Mouse (Mus musculus) 416B (cell line): ENCODE measurements around the gene Gm10644.
A peak's percentile ranks its signal among the peaks of the same experiment; 100 is the strongest.

Source experiments
- DNase-seq: peaks from one replicate; pipeline ENCODE4 v3.0.0; 2011; ENCODE audit warnings: low read depth

The Gm10644 gene

GRCm38 (mm10) chr8:83898456-83898855, 56.5 kb downstream of the Gm10644 start:
- DNase-seq = peak; percentile 46

- no peak for DNase-seq
These were observed 57.8 kb downstream of the Gm10644 start for GRCm38 (mm10) chr8:83897211-83897610.

DNA sequence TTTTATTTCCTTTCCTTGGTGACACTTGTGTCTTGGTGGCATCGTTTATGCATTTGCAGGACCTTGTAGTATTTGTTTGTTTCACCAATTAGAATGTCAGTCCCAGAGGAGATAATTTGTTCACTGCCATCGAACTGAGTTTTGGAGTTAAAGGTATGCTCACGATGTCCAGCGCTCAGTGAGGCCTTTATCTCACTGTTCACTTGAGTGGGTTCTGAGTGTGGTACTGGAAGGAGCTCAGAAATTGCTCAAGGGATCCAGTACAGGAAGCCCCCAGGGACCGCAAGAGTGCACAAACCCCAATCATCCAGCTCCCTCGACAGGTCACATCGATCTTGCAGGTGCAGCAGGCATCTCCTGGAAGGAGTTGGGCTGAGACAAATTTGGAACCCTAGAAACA, 58.5 kb downstream of the Gm10644 start:
- no peak for DNase-seq

GRCm38 (mm10) chr8:83895894-83896293, 59.1 kb downstream of the Gm10644 start:
- peak; percentile 76 for DNase-seq

DNA sequence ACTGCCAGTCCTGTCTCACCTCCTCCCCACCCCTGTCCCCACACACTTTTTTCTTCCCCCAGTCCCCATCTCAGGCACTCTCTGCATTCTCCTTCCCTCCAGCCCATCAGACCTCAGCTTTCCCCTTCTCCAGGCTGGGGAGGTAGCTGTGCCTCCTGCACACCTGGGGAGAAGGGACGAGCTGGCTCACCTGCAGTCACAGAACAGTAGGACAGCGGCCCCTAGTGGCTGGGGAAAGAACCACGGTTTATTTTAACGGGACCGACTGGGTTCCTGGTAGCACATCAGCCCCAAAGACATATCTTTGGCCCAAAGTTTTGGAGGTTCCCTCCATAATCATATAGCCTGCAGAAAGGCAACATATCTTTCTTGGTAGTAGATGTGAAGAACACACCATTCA, 61.1 kb downstream of the Gm10644 start:
- DNase-seq = peak; percentile 58

GRCm38 (mm10) chr8:83892061-83892460, 62.9 kb downstream of the Gm10644 start:
- DNase-seq = no peak

DNA sequence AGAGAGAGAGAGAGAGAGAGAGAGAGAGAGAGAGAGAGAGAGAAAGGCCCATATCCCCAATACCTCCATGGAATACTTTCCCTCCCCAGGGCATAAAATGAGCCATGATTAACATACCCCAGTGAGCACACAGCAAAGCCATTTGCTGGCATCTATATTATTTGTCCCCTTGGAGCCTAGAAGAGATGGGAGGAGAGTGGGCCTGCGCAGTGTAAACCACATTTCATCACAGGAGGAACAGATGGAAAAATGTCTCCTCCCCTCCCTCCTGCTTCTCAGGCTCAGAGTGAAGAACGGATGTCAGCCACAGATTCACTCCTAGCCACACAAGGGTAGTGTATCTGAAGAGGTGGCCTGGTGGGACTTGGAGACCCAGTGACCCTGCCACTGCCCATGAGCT, 66.6 kb downstream of the Gm10644 start:
- DNase-seq = no peak
